Comparison of ENCODE assay signal across 17 mouse cellular contexts in genomic region chr11:88549529-88549900, GRCm38 (mm10).
DNase-seq lines count a peak whose midpoint lies in the region; ATAC-seq and TF ChIP-seq lines count a peak whose summit lies in the region.
"Had no signal": no experiment of that assay in that cellular context is flagged by ENCODE, and none has a peak within 500 bp of the region (broad histone marks: within the 10 kb centered on the region; RNA-seq: fewer than 3 reads in every experiment).

No protein-coding gene starts in this region.

- H3K4me3 ChIP-seq in heart, embryonic 13.5 days = no peak overlapping the region
- no peak overlapping the region for H3K4me3 ChIP-seq in midbrain, embryonic 12.5 days
- no peak overlapping the region for H3K4me3 ChIP-seq in midbrain, postnatal 0 days (ENCODE audit: low read depth, low read length)
- H3K4me3 ChIP-seq in embryonic facial prominence, embryonic 14.5 days (ENCODE audit: low read depth, low read length) = no peak overlapping the region
- H3K4me3 ChIP-seq in myocyte = no peak overlapping the region
- H3K4me3 ChIP-seq: embryonic facial prominence, embryonic 12.5 days; intestine, embryonic 15.5 days; liver, embryonic 12.5 days had no signal

- 88% methylated on average over 13 of the region's 13 CpGs for WGBS in heart, embryonic 13.5 days
- 74% methylated on average over 13 of the region's 13 CpGs for WGBS in midbrain, embryonic 12.5 days
- 77% methylated on average over 13 of the region's 13 CpGs for WGBS in midbrain, postnatal 0 days
- 83% methylated on average over 13 of the region's 13 CpGs for whole genome bisulfite sequencing in embryonic facial prominence, embryonic 14.5 days

- H3K4me2 ChIP-seq in heart, embryonic 13.5 days = no peak overlapping the region
- no peak overlapping the region for H3K4me2 ChIP-seq in midbrain, embryonic 12.5 days (replicated peaks)
- no peak overlapping the region for H3K4me2 ChIP-seq in midbrain, postnatal 0 days (ENCODE audit: low read depth, low read length, poor library complexity, severe bottlenecking)
- H3K4me2 ChIP-seq in embryonic facial prominence, embryonic 14.5 days (ENCODE audit: low read depth, low read length) = no peak overlapping the region
- H3K4me2 ChIP-seq in myocyte (ENCODE audit: low read depth) = peak overlapping the region; percentile 66
- H3K4me2 ChIP-seq: embryonic facial prominence, embryonic 12.5 days; intestine, embryonic 15.5 days; liver, embryonic 12.5 days; lung, embryonic 14.5 days had no signal

- peak overlapping the region; percentile 13; the same call in 1 of the 2 replicates for H3K27ac ChIP-seq in heart, embryonic 13.5 days (replicated peaks)
- H3K27ac ChIP-seq in midbrain, embryonic 12.5 days (replicated peaks) = 0 out of 2 replicates have a peak overlapping the region, but pooled peaks have one; percentile 52
- no peak overlapping the region for H3K27ac ChIP-seq in midbrain, postnatal 0 days (ENCODE audit: low read depth, low read length)
- H3K27ac ChIP-seq in embryonic facial prominence, embryonic 14.5 days (replicated peaks; ENCODE audit: low read depth, low read length) = 0 out of 2 replicates have a peak overlapping the region, but pooled peaks have one; percentile 23
- H3K27ac ChIP-seq: intestine, embryonic 15.5 days; liver, embryonic 12.5 days; macrophage; stomach, postnatal 0 days had no signal

- DNase-seq in heart, postnatal 36 days = no peak
- DNase-seq in midbrain, postnatal 0 days (ENCODE audit: low spot score) = no peak
- DNase-seq in embryonic facial prominence, embryonic 14.5 days (ENCODE audit: low spot score) = no peak
- no peak for DNase-seq in cerebellum, adult 11 months
- DNase-seq in layer of hippocampus, adult 18-20 months (ENCODE audit: low spot score in 2 of 2) = no peak
- DNase-seq: adrenal gland, adult 8-10 months; cerebellum, adult 18-20 months; lung, embryonic 14.5 days; right cerebral cortex, postnatal 14 days had no signal

- peaks cover 90% of the 10 kb centered on the region for H3K4me1 ChIP-seq in heart, embryonic 13.5 days
- peaks cover 78% of the 10 kb centered on the region for H3K4me1 ChIP-seq in midbrain, embryonic 12.5 days
- peaks cover 14% of the 10 kb centered on the region for H3K4me1 ChIP-seq in midbrain, postnatal 0 days (ENCODE audit: insufficient read depth, low read length)
- peaks cover 57% of the 10 kb centered on the region for H3K4me1 ChIP-seq in embryonic facial prominence, embryonic 14.5 days (ENCODE audit: control insufficient read depth, insufficient read depth, low read length)

- no peaks in the 10 kb centered on the region for H3K27me3 ChIP-seq in heart, embryonic 13.5 days (replicated peaks)
- no peaks in the 10 kb centered on the region for H3K27me3 ChIP-seq in midbrain, embryonic 12.5 days
- H3K27me3 ChIP-seq in midbrain, postnatal 0 days (ENCODE audit: insufficient read depth, low read length) = no peaks in the 10 kb centered on the region
- H3K27me3 ChIP-seq in embryonic facial prominence, embryonic 14.5 days (replicated peaks; ENCODE audit: control insufficient read depth, insufficient read depth, low read length) = no peaks in the 10 kb centered on the region
- H3K27me3 ChIP-seq in myocyte (ENCODE audit: control insufficient read depth, insufficient read depth, insufficient read length) = no peaks in the 10 kb centered on the region
- H3K27me3 ChIP-seq: embryonic facial prominence, embryonic 12.5 days; intestine, embryonic 15.5 days; liver, embryonic 12.5 days had no signal

- H3K9me3 ChIP-seq in heart, embryonic 13.5 days = no peaks in the 10 kb centered on the region
- H3K9me3 ChIP-seq in midbrain, embryonic 12.5 days = no peaks in the 10 kb centered on the region
- no peaks in the 10 kb centered on the region for H3K9me3 ChIP-seq in midbrain, postnatal 0 days (ENCODE audit: low read length)
- H3K9me3 ChIP-seq in embryonic facial prominence, embryonic 14.5 days (ENCODE audit: control insufficient read depth, low read length) = no peaks in the 10 kb centered on the region
- H3K9me3 ChIP-seq: embryonic facial prominence, embryonic 12.5 days; intestine, embryonic 15.5 days; liver, embryonic 12.5 days had no signal

- peaks cover 48% of the 10 kb centered on the region for H3K79me2 ChIP-seq in myocyte (ENCODE audit: control insufficient read depth, insufficient read depth)

- intact Hi-C loops in heart, postnatal 36 days (cut with DNase I) = no loop called here

- peak overlapping the region; percentile 19; the same call in 1 of the 2 replicates for H3K9ac ChIP-seq in heart, embryonic 13.5 days
- H3K9ac ChIP-seq in midbrain, embryonic 12.5 days (replicated peaks) = no peak overlapping the region
- H3K9ac ChIP-seq in midbrain, postnatal 0 days (replicated peaks; ENCODE audit: low read length, poor library complexity, severe bottlenecking) = no peak overlapping the region
- no peak overlapping the region for H3K9ac ChIP-seq in embryonic facial prominence, embryonic 14.5 days (ENCODE audit: low read depth, low read length)
- H3K9ac ChIP-seq: embryonic facial prominence, embryonic 12.5 days; intestine, embryonic 15.5 days; liver, embryonic 12.5 days; lung, embryonic 14.5 days had no signal

- TF ChIP-seq CTCF in midbrain, postnatal 0 days (IDR thresholded peaks at IDR 0.05) = no peak

- TF ChIP-seq POLR2A in myocyte (IDR thresholded peaks at IDR 0.05; ENCODE audit: insufficient read length, low read depth) = no peak

- no peaks in the 10 kb centered on the region for H3K36me3 ChIP-seq in heart, embryonic 13.5 days
- no peaks in the 10 kb centered on the region for H3K36me3 ChIP-seq in midbrain, embryonic 12.5 days
- H3K36me3 ChIP-seq in midbrain, postnatal 0 days (ENCODE audit: insufficient read depth, low read length) = no peaks in the 10 kb centered on the region
- H3K36me3 ChIP-seq in embryonic facial prominence, embryonic 14.5 days (ENCODE audit: control insufficient read depth, insufficient read depth, low read length) = no peaks in the 10 kb centered on the region
- H3K36me3 ChIP-seq in myocyte (ENCODE audit: control insufficient read depth, insufficient read depth) = peaks cover 3% of the 10 kb centered on the region
- H3K36me3 ChIP-seq: embryonic facial prominence, embryonic 12.5 days; intestine, embryonic 15.5 days; liver, embryonic 12.5 days had no signal

- ATAC-seq in heart, embryonic 13.5 days (ENCODE audit: extremely low read depth, insufficient number of reproducible peaks, low FRiP score, low TSS enrichment) = no peak
- ATAC-seq in midbrain, embryonic 12.5 days (ENCODE audit: low FRiP score, low read depth) = no peak
- no peak for ATAC-seq in midbrain, postnatal 0 days (ENCODE audit: low FRiP score)
- ATAC-seq in embryonic facial prominence, embryonic 14.5 days (ENCODE audit: low read depth) = no peak
- ATAC-seq: intestine, embryonic 15.5 days; liver, embryonic 12.5 days had no signal

- H3ac ChIP-seq in myocyte (ENCODE audit: control insufficient read depth, insufficient read length) = no peak overlapping the region

TF ChIP-seq in myocyte, 11 proteins besides CTCF, POLR2A, EP300 and RAD21:
- TF ChIP-seq CEBPB (IDR thresholded peaks at IDR 0.05; ENCODE audit: insufficient read depth, poor library complexity, severe bottlenecking) (no peak), USF1 (IDR thresholded peaks at IDR 0.05; ENCODE audit: low read depth) (no peak), REST (IDR thresholded peaks at IDR 0.05; ENCODE audit: insufficient read depth, insufficient read length) (no peak), MYOD1 (IDR thresholded peaks at IDR 0.05; ENCODE audit: control insufficient read depth in 1 of 3, insufficient read length in 2 of 3, low read depth in 2 of 3) (no peak), SRF (IDR thresholded peaks at IDR 0.05; ENCODE audit: control insufficient read depth, insufficient read length, low read depth) (no peak), MAX (IDR thresholded peaks at IDR 0.05; ENCODE audit: low read depth) (no peak), TCF3 (IDR thresholded peaks at IDR 0.05; ENCODE audit: insufficient read length, low read depth) (no peak), POLR2AphosphoS2 (IDR thresholded peaks at IDR 0.05; ENCODE audit: insufficient read length, low read depth) (no peak), E2F4 (IDR thresholded peaks at IDR 0.05; ENCODE audit: insufficient read depth) (no peak), TCF12 (IDR thresholded peaks at IDR 0.05; ENCODE audit: insufficient read depth, poor library complexity, severe bottlenecking) (no peak), MYOG (IDR thresholded peaks at IDR 0.05; ENCODE audit: control insufficient read depth in 1 of 3, insufficient read depth in 1 of 3, insufficient read length in 2 of 3, low read depth in 2 of 3) (no peak)
